Mouse (Mus musculus) midbrain, embryonic 16.5 days (tissue): ENCODE results near the gene Arcn1. TPM values are rescaled to one million over a fixed set of nuclear protein-coding genes. Genes with fewer than 3 reads are reported as not detected.

Experiments
- polyA plus RNA-seq: library from polyadenylated mRNA; unstranded; fragments of >200 nt; fragmentation: Nextera tagmentation; extraction: Ambion mirVana; gene quantifications from 2 replicates; pipeline ENCODE4 v1.2.1, GENCODE M21; 2015

Gene Arcn1
- polyA plus RNA-seq, 1 experiment from 2014 or later: 140 TPM

Other genes starting within 250 kb of the Arcn1 start
- 0.07 TPM in 1 of 2 replicates, not detected in the other for gene Cxcr5, start 206.0 kb downstream of the Arcn1 start, polyA plus RNA-seq
- gene Ddx6, start 163.0 kb downstream of the Arcn1 start, polyA plus RNA-seq: 15.2 and 19.1 TPM in 2 replicates
- gene Treh, start 94.6 kb downstream of the Arcn1 start, polyA plus RNA-seq: not detected in 2 replicates
- gene Phldb1, start 32.6 kb downstream of the Arcn1 start, polyA plus RNA-seq: 48.1 and 51.7 TPM in 2 replicates
- 188 and 193 TPM in 2 replicates for gene Ift46, start 63 bp upstream of the Arcn1 start, polyA plus RNA-seq
- 16.0 and 19.8 TPM in 2 replicates for gene Tmem25, start 31.5 kb upstream of the Arcn1 start, polyA plus RNA-seq
- gene Ttc36, start 35.2 kb upstream of the Arcn1 start, polyA plus RNA-seq: 0.25 TPM in 1 of 2 replicates, not detected in the other
- 14.1 and 22.3 TPM in 2 replicates for gene Kmt2a, start 113.5 kb upstream of the Arcn1 start, polyA plus RNA-seq
- gene Atp5l, start 152.9 kb upstream of the Arcn1 start, polyA plus RNA-seq: 651 and 716 TPM in 2 replicates
- 33.5 and 39.3 TPM in 2 replicates for gene Ube4a, start 197.8 kb upstream of the Arcn1 start, polyA plus RNA-seq
- gene Cd3g, start 212.6 kb upstream of the Arcn1 start, polyA plus RNA-seq: not detected in 2 replicates
- not detected in 2 replicates for gene Cd3d, start 213.9 kb upstream of the Arcn1 start, polyA plus RNA-seq
- 0.07 TPM in 1 of 2 replicates, not detected in the other for gene Cd3e, start 241.8 kb upstream of the Arcn1 start, polyA plus RNA-seq